Mouse (Mus musculus) c-Kit-negative CD71-positive TER-119-positive erythroid progenitor cells, embryonic 14.5 days (primary cell): Measurements from ENCODE around the gene Fgfr2.
"Not testable (repeated sequence)": the region's sequence is repeated elsewhere in the genome, so short reads cannot be mapped to it uniquely, and the experiment has no call there.

ENCODE experiments used
- DNase-seq: peaks from one replicate; pipeline ENCODE4 v3.0.0-alpha.2; 2013; ENCODE audit warnings: low read depth, low spot score

Gene Fgfr2

DNA sequence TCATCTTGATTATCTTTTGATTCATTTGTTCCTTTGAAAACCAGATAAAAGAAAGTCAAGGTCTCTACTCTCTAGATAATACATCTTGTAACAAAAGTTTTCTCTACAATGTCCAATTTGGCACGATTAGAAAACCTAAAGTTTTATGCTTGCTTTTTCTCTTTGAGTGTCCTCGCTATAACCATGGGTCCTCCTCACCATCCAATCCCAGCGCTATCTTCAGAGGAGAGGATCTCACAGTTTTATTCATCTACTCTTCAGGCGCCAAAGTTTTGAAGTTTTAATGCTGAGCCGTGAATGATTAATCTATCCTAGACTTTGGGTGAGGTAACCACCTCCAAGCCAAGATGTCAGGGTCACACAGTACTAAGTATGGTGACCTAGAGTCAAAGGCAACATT, 2687.4 kb downstream of the Fgfr2 start:
- no peak for DNase-seq

DNA sequence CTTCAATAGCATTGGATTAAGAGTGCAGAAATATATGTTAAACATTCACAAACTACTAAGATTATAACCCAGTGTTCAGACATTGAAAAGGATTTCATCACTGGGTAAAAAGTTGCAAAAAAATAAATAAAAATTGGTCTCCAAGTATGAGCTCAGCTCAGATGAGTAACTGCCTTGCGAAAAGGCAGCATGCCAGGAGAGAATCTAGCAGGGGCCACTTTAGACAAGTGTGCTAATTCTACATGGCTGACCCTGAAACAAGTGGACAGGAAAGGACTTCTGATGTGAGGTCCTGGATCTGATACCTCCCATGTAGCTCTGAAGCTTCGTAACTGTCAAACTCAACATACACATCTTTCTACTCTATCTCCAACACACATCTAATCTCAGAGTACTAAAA, 2691.0 kb downstream of the Fgfr2 start:
- no peak for DNase-seq

DNA sequence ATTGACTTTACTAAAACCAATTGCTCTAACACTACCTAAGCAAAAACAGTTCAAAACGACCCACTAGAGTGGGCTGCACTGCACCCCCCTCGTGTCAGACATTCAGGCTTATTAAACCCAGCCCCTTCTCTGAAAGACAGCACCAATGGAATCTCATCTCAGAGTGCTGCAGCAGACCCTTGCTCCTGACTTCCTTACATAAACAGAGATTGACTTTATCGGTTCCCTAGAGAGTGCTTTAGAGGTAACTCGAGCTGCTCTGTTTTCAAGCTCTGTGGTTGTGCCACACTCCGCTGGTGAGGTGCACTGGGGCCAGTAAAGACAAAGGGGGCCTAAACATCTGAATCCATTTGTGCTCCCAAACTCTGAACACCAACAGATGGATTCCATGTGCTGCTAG, 2696.6 kb downstream of the Fgfr2 start:
- DNase-seq: no peak

DNA sequence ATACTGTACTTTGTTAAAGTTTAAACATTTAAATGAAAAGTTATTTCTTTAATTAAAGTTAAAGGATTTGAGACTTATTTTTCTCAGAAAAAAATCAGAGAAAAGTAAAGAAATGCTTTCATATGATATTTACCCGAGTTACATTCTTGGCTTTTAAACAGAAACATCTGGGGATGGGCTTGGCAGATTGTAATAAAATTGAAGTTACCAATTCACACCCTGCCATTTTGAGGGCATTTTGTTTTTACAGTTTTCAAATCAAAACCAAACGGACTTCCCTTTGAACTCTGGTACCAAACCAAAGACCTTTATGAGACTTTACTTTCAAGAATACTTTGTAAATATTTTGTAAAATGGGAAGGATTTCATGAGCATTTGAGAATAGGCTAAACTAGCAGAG, 2697.2 kb downstream of the Fgfr2 start:
- no peak for DNase-seq

DNA sequence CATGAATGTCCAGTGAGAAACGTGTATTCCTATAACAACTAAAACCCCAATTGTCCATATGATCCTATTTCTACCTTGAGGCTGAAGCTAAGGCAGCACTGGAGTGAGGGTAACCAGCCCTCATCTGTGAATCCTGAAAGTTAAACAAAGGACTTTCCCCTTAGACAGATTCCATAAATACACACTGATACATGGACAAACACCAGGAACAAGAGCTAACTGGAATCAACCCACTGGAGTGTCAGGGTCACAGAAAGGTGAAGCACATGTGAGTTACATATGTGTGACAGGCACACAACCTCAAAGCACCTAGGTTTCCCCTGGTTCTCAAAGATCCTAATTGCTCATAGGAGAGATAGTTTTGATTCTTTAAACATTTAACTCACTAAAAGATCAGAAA, 2703.2 kb downstream of the Fgfr2 start:
- DNase-seq: no peak

DNA sequence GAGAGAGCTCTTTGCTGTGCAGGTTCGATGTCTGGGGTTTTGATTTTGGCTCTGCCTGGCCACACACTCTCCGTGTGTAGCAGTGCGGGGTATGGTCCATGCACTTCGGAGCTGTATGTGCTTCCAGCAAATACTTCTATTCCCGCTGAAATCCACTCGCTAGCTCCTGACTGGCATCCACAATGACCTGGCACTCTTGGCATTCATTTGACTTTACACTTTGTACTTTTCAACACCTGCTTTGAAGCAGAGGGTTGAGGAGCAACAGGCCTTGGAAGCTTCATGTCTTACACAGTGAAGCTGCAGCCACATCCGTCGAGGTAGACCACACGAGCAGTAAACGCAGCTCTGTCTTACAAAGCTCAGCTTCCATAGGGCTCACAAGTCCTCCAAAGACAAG, 2715.5 kb downstream of the Fgfr2 start:
- DNase-seq: no peak

DNA sequence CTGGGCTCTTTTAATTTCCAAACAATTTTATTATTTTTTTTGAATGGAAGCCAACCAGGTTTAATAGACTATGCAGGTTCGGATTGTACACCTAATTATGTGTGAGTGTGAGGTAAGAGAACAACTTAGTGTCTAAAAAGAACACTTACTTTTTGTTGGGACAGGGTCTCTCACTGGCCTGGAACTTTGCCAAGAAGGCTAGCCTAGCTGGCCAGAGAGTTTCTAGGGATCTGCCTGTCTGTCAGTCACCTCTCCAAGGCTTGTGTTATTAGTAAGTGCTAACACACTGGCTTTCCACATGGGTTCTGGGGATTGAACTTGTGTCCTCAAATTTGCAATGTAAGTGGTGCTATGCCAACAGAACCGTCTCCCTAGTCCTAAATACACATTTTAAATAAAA, 2719.8 kb downstream of the Fgfr2 start:
- DNase-seq: no peak

DNA sequence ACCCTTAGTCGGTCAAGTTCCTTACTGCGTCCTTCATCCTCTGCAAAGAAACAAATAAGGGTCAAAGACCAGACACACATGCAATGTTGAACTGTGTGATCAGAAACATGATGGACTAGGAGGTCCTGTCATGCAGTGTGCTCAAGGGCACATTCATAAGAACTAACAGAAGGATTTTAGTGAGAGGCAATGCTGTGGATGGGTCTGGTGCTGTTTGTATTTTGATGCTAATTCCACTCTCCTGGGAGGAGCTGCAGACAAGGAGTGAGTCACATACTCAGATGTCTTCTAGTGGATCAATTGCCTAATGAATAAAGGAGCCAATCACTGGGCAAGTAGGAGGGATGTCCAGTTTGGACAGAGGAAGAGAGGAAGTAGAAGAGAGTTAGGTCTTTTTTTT, 2728.5 kb downstream of the Fgfr2 start:
- DNase-seq: no peak

DNA sequence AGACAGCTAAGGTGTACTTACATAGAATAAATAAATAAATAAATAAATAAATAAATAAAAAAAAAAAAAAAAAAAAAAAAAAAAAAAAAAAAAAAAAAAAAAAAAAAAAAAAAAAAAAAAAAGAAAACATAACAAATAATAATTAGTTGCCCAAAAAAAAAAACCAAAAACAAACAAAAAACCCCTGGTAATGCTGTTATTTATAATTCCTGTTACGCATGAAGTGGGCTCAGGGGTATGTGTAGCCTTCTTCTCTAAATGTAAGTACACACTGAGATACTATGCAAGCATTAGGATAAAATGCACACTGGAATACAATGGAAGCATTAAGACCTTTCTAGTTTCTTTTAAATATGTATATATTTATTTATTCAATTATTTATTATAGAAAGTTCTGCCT, 2733.1 kb downstream of the Fgfr2 start:
- not testable (repeated sequence) for DNase-seq

DNA sequence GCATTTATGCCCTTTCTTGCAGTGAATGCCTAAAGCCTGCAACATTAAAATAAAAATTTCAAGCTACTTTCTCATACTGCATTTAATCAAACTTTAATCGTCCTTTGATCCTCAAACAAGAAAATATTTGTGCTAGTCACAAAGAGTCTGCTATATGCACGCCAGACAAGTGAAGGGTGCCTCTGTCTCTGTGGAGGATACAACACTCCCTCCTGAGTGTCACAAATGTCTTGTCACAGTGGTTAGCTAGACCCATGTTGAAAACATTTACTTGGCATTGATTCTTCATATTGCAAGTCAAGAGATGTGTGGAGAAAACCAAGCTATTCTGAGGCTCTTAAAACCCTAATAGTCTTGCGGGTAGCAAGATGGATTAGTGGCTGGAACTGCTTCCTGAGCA, 2736.8 kb downstream of the Fgfr2 start:
- no peak for DNase-seq

DNA sequence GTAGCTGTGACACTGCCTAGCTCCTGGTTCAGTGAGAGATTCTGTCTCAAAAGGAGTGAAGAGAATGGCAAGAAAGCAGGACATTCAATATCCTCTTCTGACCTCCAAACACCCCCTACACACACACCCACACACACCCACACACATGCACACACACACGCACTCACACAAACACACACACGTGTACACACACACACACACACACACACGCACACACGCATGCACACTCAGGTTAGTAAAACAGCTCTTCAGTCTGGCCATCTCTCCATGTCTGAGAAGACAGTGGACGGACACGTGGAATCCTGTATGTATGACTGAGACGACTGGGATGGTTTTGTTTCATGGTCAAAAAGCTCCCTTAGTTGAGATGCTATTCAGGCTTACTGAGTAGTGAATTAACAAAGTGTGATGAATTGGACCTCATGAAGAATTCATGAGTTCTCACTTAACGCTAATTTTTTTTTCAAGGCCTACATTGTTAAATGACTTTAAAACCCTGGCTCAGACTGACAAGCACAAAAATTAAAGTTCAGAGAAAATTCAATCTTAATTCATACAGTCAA, 2737.3 kb downstream of the Fgfr2 start:
- no peak for DNase-seq

DNA sequence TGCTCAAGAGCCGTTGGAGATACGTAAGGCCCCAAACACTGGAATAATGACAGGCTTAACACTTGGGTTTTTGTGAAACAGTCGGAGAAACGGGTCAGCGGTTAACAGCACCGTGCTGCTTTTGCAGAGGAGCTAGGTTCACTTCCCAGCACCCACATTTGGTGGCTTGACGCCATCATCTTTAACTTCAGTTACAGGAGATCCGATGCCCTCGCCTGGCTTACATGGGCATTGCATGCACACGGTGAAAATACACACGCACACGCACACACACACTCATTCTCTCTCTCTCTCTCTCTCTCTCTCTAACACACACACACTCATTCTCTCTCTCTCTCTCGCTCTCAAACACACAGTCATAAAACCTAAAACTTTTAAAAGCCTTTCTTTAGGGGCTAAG, 2741.0 kb downstream of the Fgfr2 start:
- no peak for DNase-seq

DNA sequence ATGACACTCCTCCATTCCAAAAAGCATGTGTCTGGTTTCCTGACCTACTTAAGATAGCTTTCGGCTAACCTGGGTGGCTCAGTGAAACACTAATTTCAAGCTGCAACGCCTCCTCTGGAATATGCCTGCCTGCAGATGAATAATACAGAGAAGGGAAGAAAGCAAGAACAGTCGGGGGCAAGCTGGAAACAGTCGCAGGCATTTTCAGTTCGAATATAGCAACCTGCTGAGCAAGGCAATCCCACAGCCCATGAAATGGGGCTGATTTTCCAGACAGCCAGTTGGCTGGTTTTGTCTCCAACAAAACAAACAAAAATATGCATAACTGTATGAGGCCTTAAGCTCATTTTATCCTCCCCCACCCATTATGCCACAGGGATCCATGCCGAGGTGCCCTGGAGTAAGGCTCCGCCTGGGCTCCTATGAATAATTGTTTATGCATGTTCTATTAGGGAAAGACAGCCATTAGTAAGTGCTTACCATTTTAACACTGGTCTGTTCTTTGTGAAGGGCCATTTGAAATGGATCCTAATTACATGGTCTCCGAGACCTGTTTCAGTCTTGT, 2741.7 kb downstream of the Fgfr2 start:
- DNase-seq: no peak

DNA sequence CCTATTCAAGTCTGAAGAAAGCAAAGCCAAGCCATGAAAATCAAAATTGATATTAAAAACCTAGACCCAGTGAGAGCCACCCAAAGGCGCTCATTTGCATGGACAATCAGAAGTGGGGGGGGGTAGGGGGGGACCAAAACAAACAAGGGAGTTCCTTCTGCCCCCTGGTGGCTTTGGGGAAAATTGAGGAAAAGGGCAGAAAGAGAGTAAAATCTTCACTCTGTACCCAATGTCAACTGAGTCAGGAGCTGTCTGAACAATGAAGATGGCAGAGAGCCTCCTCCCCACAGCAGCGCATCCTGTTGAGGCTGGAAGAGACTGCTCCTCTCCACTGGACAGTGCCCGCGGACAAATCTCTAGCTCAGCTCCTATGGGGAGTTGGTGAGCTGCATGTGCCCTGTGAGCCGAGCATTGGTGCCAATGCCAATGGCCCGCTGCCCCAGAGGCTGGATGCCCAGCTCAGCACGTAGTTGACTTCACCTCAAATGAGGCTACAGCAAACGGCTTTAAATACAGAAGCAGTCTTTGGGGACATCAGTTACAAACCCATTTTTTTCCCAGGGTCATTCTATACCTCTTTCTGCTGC, 2742.3 kb downstream of the Fgfr2 start:
- no peak for DNase-seq

DNA sequence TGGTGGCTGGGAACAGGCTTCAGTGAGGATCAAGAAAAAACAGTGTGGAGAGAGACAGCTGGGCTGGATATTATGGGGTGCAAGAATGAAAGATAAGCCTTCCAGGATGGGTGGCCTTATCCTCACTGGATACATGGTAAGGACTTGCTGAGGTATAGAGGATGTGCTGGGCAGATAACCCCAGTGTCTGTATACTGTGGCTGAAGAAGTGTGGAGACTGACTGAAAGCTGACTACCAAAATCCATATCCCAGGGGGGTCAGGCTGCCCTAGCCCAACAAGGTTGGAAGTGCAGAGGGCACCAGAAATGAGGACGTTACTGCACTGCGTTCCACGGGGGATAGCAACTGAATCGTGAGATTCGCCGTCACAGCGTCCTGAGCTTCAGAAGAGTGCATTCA, 2742.8 kb downstream of the Fgfr2 start:
- no peak for DNase-seq

DNA sequence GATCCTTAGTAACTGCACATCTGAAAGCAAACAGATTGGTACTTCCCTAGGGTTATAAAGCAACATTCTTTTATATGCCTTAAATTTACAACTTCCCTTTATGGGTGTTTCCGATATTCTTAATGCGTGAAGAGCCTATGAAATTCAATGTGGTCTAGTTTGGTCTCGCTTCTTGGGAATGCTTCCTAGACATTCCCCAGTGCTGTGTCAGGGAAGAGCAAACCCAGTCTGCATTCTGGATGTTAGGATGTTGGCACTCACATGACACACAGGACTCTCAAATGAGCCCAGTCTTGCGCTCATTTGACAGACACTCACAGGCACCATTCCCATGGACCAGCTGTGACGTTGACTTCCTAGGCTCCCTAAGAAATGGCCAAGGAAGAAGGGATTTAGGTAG, 2743.3 kb downstream of the Fgfr2 start:
- DNase-seq: no peak

DNA sequence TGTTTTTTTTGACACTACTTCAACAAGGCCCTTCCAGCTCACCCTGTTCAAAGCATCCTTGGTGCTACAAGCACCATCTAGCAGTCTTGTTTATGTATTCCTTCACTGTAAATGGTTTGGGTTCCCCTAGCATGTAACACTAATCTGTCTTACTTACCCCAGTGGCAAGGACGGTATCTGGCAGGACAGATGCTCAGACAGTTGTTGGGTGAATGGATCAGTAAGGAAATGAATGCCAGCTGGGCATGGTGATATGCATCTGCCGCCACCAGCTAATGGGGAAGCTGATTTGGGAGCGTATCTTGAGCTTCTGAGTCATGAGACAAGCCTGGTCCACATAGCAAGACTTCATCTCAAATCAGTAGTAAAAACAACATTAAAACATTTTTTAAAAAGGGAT, 2744.8 kb downstream of the Fgfr2 start:
- no peak for DNase-seq

DNA sequence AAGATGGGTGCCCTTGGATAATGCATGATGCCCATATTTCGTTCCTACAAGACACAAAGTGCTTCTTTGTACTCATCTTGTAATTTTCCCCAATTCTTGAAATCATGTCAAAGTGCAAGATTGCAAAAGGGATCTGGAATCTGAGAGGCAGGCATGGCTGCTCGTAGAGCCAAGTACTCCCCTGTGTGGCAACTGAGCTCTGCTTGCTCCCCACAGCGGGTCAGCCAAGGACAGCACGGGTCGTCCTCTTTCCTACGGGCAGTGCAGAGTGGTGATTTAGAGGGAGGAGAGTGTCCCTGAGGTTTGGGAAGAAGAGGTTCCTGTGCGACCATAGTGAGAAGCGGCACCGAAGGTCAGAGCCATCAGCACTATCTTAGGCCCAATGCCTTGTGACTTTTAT, 2748.8 kb downstream of the Fgfr2 start:
- DNase-seq: no peak

DNA sequence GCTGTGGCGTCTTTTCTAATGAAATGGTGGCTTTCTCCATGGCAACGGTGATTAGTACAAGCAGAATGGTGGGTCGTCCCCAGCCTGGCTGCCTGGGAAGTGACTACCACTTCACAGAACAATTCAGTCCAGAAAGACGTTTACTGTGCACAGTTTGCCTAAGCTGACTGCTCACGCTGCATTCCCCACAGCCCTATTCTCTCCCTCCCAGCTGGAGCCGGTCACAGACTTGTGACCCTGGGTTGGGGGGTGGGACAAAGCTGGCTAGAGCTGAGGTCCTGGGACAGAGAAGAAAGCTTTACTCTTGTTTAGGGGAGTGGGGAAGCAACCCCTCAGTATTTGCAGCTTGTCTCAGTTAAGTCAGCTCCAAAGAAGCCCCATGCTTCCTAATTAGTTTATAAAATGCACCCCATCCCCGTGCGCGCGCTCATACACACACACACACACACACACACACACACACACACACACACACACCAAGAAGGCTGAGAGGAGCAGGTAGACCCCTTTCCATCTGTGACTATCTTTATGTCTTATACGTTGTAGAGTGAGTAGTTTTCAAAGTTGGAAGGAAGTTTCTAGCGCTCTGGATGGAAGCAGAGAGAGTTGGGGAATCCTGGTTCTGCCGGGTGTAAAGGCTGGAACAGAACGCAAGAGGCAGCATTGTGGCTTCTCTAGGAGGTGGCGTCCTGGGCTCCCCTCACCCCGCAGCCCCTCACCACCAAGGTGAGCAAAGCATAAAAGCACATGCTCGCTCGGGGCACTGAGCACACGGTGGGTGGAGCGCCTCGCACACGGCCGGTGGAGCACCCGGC, 2754.1 kb downstream of the Fgfr2 start:
- no peak for DNase-seq

DNA sequence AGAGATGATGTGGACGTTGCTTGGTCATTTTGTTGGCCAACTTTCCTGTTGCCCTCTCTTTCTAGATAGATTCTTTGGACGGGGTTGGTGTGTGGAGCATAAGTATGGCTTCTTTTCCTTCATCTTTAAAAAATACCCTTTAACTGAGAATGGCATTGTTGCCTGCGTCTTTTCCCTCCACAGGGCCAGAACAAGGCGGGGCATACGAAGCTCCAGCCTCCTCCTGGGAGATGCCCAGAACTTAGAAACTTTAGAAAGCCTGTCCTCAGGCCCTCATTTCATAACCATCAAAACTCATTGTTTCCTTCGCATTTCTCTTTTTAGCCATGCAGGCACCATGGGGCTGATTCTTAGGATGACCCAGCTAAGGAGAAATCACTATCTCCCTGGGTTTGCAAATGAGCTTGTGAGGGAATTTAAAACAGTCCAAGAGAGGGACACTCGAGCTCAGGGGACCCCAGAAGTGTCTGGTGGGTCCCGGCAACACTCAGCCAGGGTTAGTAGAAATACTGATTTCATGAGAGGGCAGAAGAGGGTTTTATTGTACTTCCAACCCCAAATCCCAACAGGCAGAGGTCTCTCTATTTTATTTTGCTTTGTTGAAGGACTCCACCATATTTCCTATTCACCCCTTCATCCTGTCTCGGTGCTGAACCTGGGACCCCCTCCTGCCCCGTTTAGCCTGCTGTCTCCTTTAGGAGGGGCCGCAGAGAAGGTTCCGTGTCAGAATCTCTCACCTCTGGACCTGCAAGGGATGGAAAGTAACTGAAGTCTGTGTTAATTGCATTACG, 2754.9 kb downstream of the Fgfr2 start:
- no peak for DNase-seq

DNA sequence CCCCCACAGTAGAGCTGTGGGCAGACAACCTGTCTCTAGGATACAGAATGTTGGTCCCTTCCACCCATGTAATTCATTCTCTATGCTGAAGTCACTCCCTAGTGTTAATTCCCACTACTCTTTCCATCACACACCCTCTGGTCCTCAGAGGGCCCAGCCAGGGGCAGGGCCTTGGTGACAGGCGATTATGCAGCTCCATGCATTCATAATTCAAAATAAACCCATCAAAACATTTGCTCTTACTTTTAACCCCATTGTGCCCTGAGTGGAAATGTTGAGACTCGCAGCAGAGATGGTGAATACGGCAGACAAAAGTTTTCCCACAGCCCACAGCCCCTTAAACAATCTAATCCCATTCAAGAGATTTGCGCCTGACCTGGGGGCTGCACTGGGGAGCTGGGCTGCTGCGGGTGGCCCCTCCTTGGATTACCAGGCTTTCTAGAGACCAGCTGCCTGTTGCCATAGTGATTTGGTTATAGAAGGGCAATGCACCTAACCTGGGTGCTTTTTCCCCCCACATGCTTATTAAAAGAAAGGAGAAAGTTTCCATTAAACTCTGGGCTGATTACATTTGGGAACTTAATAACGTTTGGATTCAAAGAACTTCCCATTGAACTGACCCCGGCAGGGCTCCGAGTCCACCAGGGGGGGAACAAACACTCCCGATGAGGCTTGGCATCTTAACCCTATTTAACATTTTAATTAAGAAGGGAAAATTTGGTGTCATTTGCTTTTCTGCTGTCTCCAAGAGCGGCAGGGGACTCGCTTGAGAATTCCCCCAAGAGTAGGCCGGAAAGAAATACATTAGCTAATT, 2755.7 kb downstream of the Fgfr2 start:
- no peak for DNase-seq
